Mouse (Mus musculus): ENCODE measurements around the gene Rasal2.

DNA sequence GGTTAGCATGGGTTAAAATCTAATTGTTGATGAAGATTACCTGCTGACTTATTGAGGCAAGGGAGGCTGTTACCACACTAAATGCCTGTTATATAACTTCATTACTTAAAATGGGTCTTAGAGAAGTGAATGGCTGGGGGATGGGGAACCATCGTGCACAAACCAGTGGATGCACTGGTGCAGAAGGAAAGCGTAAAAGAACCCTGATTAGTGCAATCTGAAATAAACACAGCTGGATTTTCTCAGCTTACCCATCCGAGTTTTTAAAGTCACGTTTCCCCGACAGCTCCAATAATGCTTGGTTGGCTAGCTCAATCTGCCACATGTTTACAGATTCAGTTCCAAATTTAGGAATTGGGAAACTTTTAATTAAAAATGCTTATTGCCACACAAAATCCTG, 230.0 kb downstream of the Rasal2 start:
- TF ChIP-seq HCFC1 (IDR thresholded peaks at IDR 0.05; ENCODE audit: low read depth, low read length) = no peak
- TF ChIP-seq POLR2A (IDR thresholded peaks at IDR 0.05; ENCODE audit: control insufficient read depth in 1 of 2, insufficient read depth in 1 of 2, low read depth in 1 of 2, low read length in 2 of 2, poor library complexity in 1 of 2) = no peak
- TF ChIP-seq CTCF (IDR thresholded peaks at IDR 0.05 in 2 of 3, conservative IDR thresholded peaks at IDR 0.05 in 1 of 3; ENCODE audit: control insufficient read depth in 1 of 3, insufficient read depth in 1 of 3, low read depth in 2 of 3, low read length in 3 of 3, poor library complexity in 1 of 3, severe bottlenecking in 1 of 3) = no peak
- TF ChIP-seq USF1 (IDR thresholded peaks at IDR 0.05; ENCODE audit: low read depth, low read length) = no peak
- no peak for TF ChIP-seq MAX (IDR thresholded peaks at IDR 0.05; ENCODE audit: low read length)
- no peak for TF ChIP-seq CHD2 (IDR thresholded peaks at IDR 0.05; ENCODE audit: low read length)
- TF ChIP-seq EP300 (IDR thresholded peaks at IDR 0.05; ENCODE audit: low read depth in 1 of 2, low read length in 2 of 2) = no peak

Data from MEL (cell line).